Mouse (Mus musculus) gonadal fat pad, adult 2 months (tissue): Measurements from ENCODE around the gene Adamts17. TPM values are rescaled to one million over a fixed set of nuclear protein-coding genes. Genes with fewer than 3 reads are reported as not detected.

ENCODE experiments used
- DNase-seq: peaks from one replicate; pipeline ENCODE4 v3.0.0-alpha.2; 2012; ENCODE audit warnings: low read depth
- polyA plus RNA-seq: library from polyadenylated mRNA; depleted of rRNA; stranded (reverse); fragments of >200 nt; gene quantifications from 2 replicates; pipeline ENCODE4 v1.2.3, GENCODE M21; 2012; rRNA removed

The Adamts17 gene
- polyA plus RNA-seq = 0.88 and 0.89 TPM in 2 replicates

DNA sequence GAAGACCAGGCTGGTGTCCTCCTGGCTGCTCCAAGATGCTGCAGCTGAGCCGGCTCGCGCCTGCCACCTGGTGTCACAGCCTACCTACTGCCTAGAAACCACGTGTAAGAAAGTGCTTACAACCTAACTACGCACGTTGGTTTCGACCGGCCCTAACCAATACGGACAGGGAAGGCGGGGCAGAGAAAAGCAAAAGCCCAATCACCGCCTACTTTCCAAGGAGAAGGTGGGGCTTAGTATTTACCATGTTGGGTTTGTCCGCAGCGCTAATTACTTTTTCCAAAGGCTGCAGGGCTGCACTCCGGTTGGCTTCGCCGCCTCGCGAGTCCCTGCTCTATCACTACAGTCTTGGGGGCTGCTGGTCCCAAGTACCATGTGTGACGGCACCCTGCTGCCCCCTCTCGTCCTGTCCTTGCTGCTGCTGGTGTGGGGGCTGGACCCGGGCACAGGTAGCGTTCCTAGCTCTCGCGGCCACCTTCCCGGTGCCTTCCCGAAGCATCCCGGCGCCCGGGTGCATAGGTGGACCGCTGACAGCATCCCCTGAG lies at the start of gene Adamts17:
Adamts17 (plus strand) TSS at position 273 of the 545 bp plus-strand sequence.
- DNase-seq = peak; percentile 74

DNA sequence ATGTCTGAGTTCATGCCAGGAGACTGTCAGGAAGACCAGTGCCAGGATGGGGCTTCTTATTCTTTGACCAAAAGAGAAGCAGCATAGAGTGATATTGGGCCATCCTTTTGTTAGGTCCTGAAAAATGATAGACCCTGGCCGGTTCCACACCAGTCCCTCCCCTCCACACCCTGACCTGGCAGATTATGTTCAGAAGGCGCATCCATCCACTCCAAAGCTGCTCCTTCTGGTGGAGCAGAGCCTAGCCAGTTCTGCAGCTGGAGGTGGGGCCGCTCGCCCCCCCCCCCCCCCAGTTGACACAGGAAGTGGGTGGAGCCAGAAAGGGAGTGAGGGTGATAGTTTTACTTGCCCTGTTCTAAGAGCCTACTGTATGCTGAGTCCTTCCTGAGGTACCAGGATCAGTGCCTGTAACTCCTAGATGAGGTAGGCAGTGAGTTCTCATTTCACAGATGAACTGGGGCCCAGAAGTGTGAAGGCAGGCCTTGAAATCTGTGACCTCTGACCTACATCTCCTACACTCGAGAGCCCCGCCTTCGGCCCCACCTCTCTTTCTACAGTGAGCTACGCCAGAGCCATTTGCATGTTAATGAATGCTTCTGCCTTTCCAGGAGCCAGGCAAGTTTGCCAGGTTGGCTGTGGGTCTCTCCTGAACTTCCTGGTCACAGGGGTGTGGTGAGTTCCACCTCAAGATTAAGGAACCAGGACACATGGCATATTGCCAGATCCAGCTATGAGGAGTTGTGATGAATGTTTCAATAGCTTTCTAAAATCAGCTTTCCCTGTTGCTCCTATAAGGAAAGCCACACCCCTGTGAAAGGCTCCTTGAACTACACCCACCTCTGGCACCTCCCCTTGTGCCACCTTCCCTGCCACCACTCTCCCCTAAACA lies 49.4 kb upstream of the Adamts17 start:
- DNase-seq = peak; percentile 59

DNA sequence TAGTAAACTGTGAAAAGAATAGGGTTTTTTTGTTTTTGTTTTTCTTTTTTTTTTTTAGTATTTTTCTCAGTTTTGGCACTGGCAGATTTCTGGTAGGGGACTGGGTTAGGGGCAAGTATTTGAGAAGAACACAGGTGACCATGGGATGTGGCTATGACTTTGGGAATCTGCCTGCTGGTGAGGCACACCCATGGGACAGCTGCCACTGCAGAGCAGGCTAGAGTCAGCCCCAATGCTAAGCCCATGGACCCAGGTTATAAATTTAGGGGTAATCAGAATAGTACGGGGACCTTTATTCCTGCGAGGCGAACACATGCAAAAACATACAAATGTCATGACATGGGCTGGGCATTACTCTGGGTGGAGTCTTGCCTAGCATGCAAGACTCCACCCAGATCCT lies 48.5 kb upstream of the Adamts17 start:
- DNase-seq = no peak

DNA sequence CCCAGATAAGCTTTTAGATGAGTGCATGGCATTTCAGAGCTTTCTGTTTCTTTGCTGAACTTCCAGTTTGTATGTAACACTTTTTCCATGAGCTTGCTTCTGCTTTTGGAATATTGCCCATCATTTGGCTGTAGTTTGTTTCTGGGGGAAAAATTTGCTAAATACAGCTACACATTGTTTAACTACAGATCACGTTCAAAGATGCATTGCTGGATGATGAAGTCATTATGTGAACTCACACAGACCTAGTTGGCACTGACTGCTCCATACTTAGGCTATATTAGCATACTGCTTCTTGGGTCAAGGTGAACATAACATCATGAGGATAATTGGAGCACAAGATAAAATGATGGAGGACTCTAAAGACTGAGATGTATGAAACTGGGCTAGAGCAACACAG lies 42.6 kb upstream of the Adamts17 start:
- no peak for DNase-seq

DNA sequence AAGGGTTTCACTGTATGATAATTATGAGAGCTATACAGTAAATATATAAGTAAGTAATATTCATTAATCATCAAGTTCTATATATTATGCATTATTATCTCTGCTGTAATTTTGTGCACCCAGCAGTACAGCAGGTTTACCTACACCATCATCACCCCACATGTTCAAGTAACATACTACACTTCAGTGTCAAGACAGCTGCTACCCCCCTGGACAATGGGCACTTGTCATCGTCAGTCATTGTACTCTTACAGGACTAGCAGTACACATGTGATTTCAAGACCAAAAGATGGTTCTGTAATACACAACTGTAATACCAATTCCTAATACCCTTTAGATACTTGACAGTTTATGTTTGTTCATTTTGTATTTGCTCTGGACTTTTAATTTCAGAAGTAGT lies 42.2 kb upstream of the Adamts17 start:
- no peak for DNase-seq

DNA sequence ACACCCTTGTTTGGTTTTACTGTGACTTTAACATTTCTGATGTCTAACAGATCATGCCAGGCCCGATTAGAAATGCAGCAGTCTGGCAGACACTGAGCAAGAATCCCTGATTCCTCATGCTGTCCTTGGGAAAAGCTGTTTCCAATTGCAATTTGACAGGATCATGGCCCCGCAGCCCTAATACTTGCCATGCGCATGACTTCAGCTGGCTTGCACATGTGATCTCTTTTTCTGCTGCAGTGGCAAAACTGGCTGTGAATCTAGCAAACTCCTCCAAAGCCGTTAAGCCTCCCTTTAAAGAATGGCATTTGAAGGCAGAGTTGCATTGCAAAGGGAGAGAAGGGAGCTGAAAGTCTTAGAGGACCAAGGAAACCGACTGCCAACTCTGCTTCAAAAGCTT lies 40.7 kb upstream of the Adamts17 start:
- no peak for DNase-seq

DNA sequence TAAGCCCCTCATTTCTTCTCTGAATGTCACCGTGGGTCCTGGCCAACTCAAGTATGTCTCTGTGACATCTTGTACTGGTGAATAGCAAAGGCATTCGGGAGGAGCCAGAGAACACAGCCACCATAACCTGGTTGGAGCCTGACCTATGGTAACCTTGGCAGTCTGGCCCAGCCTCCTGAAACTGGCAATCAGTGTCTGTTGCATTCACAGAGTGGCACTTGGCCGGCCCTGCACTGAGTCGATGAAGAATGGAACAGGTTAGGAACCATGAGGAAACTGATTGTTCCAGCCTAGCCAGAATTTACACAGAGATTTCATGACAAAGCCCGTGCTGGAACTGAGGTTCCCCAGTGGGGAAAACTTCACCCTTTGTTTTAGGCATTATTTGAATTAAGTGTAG lies 38.8 kb upstream of the Adamts17 start:
- peak; percentile 19 for DNase-seq

DNA sequence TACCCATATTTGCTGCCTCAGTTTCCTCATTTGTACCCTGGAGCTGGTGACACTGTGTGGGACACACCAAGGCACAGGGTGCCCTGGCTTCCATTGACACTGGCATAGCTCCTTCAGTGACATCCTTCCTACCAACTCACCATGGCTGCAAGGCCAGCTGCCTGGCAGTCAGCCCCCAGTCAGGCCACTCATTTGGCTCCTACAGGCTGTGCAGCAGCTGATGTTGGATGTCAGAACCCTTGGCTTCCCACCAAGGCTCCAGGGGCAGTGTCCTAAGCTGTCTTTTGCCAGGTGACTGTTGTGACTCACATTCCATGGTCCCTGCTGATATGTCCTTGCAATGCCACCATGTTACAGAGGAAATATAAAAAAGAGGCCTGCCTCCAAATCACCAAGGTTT lies 37.8 kb upstream of the Adamts17 start:
- peak; percentile 36 for DNase-seq

DNA sequence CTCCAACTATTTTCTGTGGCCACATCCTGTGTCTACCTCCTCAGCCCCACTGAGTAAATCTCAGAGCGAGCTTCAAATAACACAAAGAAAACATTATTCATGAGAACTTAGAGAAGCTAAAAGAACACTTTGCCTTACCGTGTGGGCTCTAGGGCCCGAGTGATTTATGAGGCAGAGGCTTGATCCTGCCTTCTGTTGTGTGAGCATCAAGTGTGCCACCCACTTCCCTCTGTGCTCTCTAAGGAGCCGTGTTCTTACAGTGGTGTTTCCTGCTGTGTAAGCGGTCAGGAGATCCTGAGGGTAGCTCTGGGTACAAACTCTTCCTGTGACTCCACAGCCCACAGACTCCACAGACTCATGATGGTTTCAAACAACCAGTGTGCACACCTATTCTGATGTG lies 35.7 kb upstream of the Adamts17 start:
- no peak for DNase-seq

DNA sequence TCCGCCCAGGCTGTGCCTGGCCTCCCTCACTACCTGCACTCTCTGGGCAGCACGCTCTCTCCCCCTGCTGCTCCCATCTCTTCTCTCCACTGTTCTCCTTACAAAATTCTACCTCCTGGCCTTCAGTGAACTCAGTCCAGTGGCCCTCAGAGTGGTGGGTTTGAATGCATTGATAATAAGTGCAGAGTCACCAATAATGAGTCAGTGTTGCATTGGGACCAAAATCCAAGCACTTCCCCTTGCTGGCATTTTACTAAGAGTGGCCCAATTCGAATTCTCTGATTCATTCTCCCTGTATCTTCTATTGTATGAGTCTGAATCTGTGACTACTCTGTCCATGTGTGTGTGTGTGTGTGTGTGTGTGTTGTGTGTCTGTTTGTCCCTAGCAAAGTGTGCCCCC lies 32.7 kb upstream of the Adamts17 start:
- no peak for DNase-seq

DNA sequence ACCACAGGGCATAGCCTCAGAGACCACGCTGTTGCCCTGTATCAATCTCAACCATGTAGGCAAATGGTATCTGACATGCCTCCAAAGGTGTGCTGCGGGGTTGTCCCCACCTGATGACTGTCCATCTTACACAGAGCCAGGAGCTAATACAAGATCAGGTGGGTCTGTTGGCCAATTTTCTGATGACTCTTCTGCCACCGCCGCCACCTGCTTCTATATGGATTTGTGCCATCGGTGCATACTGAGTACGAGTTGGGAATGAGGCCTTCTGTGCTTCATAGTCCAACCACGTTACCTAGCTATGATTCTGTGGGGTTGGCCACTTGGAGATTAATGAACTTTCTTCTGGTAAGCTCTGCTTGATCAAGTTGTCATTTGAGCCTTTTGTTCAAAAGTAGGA lies 29.1 kb upstream of the Adamts17 start:
- DNase-seq = no peak

DNA sequence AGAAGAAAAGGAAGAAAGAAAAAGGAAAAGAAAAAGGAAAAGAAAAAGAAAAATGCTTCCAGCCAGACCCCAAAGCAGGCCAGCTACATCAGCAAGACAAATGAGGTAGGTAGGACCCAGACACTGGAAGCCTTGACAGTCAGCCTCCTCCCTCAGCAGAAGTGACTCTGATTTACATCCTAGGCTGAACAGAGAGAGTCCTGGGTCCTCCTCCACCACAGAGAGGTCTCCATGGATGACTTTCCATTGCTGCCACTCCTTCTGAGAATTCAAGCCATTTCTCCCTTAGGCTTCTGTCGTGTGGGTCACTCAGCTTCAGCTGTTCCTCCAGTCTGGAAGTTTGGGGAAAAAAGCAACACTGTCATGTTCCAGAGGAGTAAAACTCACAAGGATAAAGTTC lies 28.2 kb upstream of the Adamts17 start:
- no peak for DNase-seq

DNA sequence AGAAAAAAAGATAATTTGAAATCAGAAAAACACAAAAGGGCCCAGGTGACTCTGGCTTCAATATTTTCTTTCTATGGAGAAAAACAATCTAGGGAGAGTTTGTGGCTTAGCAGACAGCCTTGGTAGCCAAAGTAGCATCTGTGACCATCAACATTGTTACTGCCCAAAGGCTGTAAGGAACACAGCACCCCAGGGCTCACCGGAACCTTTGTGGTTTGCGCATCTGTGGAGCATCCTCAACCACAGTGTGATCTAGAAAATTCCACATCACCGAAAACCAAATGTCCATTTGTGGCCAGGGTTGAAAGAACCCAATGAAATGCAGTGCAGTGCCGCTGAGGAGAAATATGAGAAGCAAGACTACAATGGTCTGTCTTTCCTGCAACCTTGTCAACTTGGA lies 27.2 kb upstream of the Adamts17 start:
- DNase-seq = no peak

DNA sequence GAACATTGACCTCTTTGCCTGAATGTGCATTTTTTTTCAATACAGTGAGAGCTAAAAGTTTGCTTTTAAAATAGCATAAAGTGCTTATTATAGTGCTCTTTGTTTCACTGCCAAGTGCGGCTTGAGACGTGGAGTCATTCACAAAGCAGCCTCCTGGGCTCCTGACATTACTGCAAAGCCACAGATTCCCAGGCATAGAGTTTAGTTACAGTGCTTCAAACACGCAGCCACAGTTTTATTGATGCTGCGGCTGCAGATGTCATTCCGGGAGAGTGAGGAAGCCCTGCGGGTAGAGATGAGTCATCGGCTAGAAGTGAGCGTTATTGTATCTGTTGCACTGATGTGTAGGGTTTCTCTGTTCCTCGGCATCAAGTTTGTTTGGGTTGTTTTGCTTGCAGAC lies 26.8 kb upstream of the Adamts17 start:
- DNase-seq = no peak

DNA sequence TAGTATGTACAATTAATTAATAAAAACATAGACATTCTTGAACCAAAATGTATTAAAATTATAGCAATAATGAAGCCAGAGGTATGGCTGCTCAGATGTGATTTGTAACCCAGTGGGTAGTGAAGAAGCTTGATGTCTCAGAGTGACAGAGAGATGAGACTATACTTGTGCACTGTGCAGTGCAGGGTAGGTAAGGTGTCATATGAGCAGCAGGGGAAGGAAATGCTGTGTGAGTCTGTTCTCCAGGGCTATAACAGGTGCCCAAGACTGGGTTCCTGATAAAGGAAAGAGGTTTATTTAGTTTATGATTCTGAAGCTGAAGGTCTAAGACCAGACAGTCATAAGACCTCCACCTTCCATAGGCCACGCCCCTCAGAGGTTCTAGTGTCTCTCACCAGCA lies 26.4 kb upstream of the Adamts17 start:
- DNase-seq = no peak

DNA sequence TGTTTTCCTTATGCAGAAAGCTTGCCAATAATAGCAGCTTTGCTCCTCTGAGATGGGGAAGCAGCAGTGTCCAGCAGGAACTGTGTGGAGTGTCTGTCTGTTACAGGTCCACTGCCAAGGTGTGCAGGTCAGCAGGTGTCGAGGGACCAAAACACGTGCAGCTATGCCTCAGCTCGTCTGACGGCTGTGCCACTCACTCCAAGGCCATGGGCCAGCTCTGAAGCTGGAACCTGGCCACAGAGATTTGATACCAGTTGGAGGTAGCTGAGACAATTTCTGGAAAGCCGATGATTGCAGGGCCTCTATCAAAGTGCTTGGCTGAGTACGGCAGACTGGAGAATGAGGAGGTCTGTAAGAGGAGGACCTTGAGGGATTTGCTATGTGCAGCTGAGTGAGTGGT lies 24.0 kb upstream of the Adamts17 start:
- DNase-seq = no peak

DNA sequence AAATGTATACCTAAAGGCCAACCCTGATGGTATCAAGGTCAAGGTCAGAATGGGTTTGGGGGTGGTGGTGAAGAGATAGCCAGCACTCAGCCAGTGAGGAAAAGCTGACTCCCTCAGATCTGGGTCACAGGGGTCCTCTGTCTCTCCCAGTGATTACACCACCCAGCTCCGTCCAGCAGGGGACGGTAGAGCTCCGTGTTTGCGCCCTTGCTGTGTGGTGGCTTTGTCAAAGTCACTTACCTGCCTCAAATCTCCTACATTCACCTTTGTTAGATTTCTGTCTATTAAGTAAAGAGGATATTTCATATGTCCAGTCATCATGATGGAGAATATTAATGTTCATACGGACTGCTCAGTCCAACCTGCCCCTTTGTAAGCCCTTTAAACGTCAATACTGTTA lies 19.5 kb upstream of the Adamts17 start:
- no peak for DNase-seq

DNA sequence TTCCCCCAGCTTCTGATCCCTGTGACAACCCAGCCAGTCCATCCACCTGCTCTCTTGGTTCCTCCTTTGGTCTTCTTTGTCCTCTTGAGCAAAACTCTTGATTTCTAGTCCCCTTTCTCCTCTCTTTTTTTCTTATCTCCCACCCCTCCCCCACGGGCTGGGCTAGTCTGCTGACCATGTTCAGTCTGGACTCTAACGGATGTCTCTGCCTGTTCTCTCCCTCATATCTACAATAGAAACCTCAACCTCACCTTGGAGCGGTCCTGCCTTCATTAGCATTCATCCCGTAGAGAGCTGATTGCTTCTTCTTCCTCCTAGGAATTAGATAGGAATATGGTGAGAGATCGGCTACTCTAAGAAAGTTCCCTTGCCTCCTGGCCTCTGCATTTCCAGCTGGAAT lies 8.7 kb upstream of the Adamts17 start:
- DNase-seq = no peak

DNA sequence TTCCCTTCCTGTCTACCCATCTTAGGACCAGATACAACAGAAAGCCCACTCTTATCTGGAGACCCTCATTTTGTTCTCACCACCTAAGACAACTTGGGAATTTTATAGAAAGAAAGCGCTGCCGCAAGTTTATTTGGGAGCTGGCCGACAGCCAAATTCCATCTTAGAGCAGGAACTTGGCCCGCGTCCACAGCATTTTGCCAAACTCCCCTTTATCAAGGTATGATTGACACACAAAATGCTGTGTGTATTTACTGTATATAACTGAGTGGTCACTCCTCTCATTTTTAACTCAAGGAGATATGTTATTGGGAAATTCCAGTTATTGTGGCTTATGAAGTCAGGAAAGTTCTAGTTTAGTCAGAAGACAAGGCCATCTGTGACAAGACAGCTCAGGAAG lies 8.2 kb upstream of the Adamts17 start:
- DNase-seq = no peak

DNA sequence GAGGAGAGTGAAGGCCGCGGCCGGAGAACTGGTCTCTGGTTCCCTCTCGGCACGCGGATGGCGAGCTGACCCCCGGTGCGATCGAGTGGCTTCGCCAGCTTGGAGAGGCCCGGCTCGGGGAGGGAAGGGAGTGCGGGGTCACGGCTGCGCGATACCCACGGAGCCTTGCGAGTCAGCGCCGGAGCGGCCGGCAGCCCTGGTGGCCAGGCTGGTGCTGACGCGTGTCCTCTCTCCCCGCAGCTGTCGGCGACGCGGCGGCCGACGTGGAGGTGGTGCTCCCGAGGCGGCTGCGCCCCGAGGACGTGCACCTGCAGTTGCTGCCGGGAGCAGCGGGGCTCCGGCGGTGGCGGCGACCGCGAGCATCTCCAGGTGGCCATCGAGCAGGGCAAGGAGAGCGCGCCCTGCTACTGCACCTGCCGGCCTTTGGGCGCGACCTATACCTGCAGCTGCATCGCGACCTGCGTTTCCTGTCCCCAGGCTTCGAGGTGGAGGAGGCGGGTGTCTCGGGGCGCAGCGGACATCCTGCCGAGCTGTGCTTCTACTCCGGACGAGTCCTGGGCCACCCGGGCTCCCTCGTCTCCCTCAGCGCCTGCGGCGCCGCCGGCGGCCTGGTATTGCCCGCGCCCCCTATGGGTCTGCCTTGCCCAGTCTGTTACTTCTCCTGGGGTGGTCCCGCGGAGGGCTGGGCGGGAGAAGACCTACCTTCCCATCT lies 629 bp downstream of the Adamts17 start:
- no peak for DNase-seq

DNA sequence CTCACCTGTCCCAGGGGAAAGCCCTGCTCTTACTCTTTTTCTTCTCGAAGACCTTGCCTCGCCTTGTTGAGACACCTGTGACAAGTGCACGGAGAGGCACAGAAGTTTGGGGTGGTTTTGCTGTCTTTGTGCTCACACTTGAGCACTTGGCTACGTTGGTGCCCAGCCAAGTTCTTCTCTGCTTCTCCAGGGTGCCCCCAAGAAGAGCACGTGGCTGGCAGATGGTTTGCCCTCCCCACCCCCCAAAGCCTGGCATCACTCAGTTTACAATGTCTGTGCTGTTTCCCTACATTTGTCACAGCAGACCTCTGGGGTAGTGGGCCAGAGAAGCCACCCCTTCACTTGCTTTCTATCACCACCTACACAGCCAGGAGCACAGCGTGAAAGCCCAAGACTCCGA lies 1.6 kb downstream of the Adamts17 start:
- no peak for DNase-seq

DNA sequence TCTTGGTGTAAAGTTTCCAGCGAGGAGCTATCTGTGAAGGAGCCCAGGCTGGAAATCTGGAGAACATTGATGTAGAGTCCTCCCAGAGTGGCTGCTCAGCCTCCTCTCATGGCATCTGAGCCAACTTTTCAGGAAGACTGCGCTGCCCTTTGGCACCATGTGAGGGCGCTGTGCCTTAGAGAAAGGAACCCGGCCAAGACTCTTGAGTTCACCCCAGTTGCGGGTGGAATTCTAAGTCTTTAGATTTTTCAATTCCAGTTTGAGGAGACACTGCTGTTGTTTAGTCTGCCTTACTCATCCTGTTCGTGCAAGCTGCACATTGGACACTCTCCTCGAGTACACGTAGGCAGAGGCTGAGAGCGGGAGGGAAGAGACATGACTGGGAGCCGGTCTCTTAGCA lies 2.5 kb downstream of the Adamts17 start:
- no peak for DNase-seq

DNA sequence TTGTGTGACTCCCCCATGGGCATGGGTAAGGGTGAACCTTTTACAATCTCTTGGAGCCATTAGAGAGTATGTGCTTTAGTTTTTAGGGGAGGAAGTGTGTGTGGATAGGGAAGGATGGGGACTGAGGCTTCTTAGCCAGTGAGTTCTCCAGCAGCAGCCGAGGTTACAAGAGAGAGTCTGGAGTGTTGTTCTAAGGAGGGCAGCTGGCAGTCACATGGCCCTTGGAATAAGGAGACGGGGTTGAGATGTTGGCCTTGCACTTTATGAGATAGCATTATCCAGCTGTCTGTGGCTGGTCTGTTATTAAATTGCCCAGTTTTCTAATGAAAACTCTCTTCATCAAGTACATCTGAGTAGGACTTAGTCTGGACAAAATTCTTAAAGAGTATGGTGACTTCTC lies 4.3 kb downstream of the Adamts17 start:
- DNase-seq = no peak
